Mouse (Mus musculus) CH12.LX (cell line): ENCODE data around the gene Fuz. TPM values are rescaled to one million over a fixed set of nuclear protein-coding genes. Genes with fewer than 3 reads are reported as not detected.

ENCODE experiments used
- DNase-seq: peaks from one replicate; pipeline ENCODE4 v3.0.0-alpha.2; 2013; ENCODE audit errors: extremely low read depth
- H3K27ac ChIP-seq: 2 replicates; pipeline ENCODE4 v1.5.1; 2012; ENCODE audit warnings: low read depth, mild to moderate bottlenecking, control low read depth, moderate library complexity; ENCODE audit not compliant: insufficient read depth
- H3K27me3 ChIP-seq: replicated peaks from 2 replicates; pipeline ENCODE3; 2012; ENCODE audit warnings: inconsistent platforms
- H3K36me3 ChIP-seq, 2 experiments: replicated peaks in 1 of 2; 2 replicates each; pipeline versions ENCODE3 to v1.6.1; 2012; ENCODE audit warnings: inconsistent platforms in 1 of 2, low read length in 1 of 2, mild to moderate bottlenecking in 1 of 2, mixed read lengths in 1 of 2, moderate library complexity in 1 of 2; ENCODE audit not compliant: control insufficient read depth in 1 of 2, insufficient read depth in 1 of 2
- H3K4me1 ChIP-seq, 2 experiments: 2 replicates each; pipeline ENCODE4 v1.6.1; 2012; ENCODE audit warnings: inconsistent platforms in 1 of 2, moderate library complexity in 1 of 2; ENCODE audit not compliant: insufficient read depth in 2 of 2, control insufficient read depth in 1 of 2
- H3K4me2 ChIP-seq: 2 replicates; pipeline ENCODE4 v1.6.1; 2012; ENCODE audit warnings: low read depth, mild to moderate bottlenecking, control low read depth; ENCODE audit not compliant: poor library complexity, insufficient read depth, severe bottlenecking
- H3K4me3 ChIP-seq, 3 experiments: fragments of 150-350 bp in 1 of 3; sonication (generic) in 1 of 3; replicated peaks in 1 of 3; 2 replicates each; pipeline versions ENCODE3 to v1.5.1; 2011 to 2012; ENCODE audit warnings: low read depth in 2 of 3, low read length in 2 of 3, mild to moderate bottlenecking in 2 of 3, moderate library complexity in 2 of 3, control low read depth in 1 of 3, improper control_type of control experiment in 1 of 3, inconsistent platforms in 1 of 3, mixed read lengths in 1 of 3; ENCODE audit not compliant: poor library complexity in 1 of 3
- H3K79me2 ChIP-seq: replicated peaks from 2 replicates; pipeline ENCODE4 v1.6.1; 2012; ENCODE audit warnings: mild to moderate bottlenecking, moderate library complexity; ENCODE audit not compliant: control insufficient read depth, poor library complexity, insufficient read depth, severe bottlenecking; ENCODE audit errors: extremely low read depth
- H3K9ac ChIP-seq: 2 replicates; pipeline ENCODE4 v1.6.1; 2012; ENCODE audit warnings: low read depth, mild to moderate bottlenecking, control low read depth, moderate library complexity; ENCODE audit not compliant: insufficient read depth
- H3K9me3 ChIP-seq: replicated peaks from 2 replicates; pipeline ENCODE3; 2012; ENCODE audit warnings: low read length, inconsistent platforms, mixed read lengths
- BHLHE40 ChIP-seq: IDR thresholded peaks from 2 replicates; pipeline ENCODE4 v1.6.1; 2011; ENCODE audit warnings: mild to moderate bottlenecking, low read depth, low read length, improper control_type of control experiment
- CHD1 ChIP-seq: IDR thresholded peaks from 2 replicates; pipeline ENCODE4 v1.6.1; 2012; ENCODE audit warnings: low read depth, low read length, improper control_type of control experiment, inconsistent platforms
- CTCF ChIP-seq, 2 experiments: IDR thresholded peaks in 1 of 2; conservative IDR thresholded peaks in 1 of 2; 2 replicates each; pipeline ENCODE4 v1.5.1; 2011 to 2012; ENCODE audit warnings: low read depth in 2 of 2, low read length in 2 of 2, improper control_type of control experiment in 1 of 2, inconsistent platforms in 1 of 2, mild to moderate bottlenecking in 1 of 2, moderate library complexity in 1 of 2
- E2F4 ChIP-seq: IDR thresholded peaks from 2 replicates; pipeline ENCODE4 v1.6.1; 2011; ENCODE audit warnings: low read depth, low read length, improper control_type of control experiment; ENCODE audit not compliant: insufficient replicate concordance
- EP300 ChIP-seq: IDR thresholded peaks from 2 replicates; pipeline ENCODE4 v1.6.1; 2011; ENCODE audit warnings: low read length, improper control_type of control experiment
- GABPA ChIP-seq: IDR thresholded peaks from 2 replicates; pipeline ENCODE4 v1.6.1; 2012; ENCODE audit warnings: low read depth, low read length, improper control_type of control experiment, inconsistent platforms; ENCODE audit not compliant: insufficient replicate concordance
- IRF4 ChIP-seq: IDR thresholded peaks from 2 replicates; pipeline ENCODE4 v1.6.1; 2014; ENCODE audit warnings: low read depth, mild to moderate bottlenecking, inconsistent platforms, low read length, improper control_type of control experiment
- JUND ChIP-seq: conservative IDR thresholded peaks from 2 replicates; pipeline ENCODE4 v1.6.1; 2011; ENCODE audit warnings: low read depth, low read length, improper control_type of control experiment
- MAZ ChIP-seq: IDR thresholded peaks from 2 replicates; pipeline ENCODE4 v1.6.1; 2012; ENCODE audit warnings: low read depth, mild to moderate bottlenecking, inconsistent platforms, low read length, improper control_type of control experiment, moderate library complexity
- MYC ChIP-seq: IDR thresholded peaks from 2 replicates; pipeline ENCODE4 v1.6.1; 2011; ENCODE audit warnings: low read depth, mild to moderate bottlenecking, improper control_type of control experiment, low read length
- PAX5 ChIP-seq: IDR thresholded peaks from 2 replicates; pipeline ENCODE4 v1.6.1; 2012; ENCODE audit warnings: low read length, inconsistent platforms, mixed read lengths
- RAD21 ChIP-seq: IDR thresholded peaks from 2 replicates; pipeline ENCODE4 v1.6.1; 2011; ENCODE audit warnings: low read depth, mild to moderate bottlenecking, low read length, improper control_type of control experiment, moderate library complexity
- RCOR1 ChIP-seq: conservative IDR thresholded peaks from 2 replicates; pipeline ENCODE4 v1.6.1; 2012; ENCODE audit warnings: low read depth, mild to moderate bottlenecking, inconsistent platforms, low read length, improper control_type of control experiment
- TCF12 ChIP-seq: IDR thresholded peaks from 2 replicates; pipeline ENCODE4 v1.6.1; 2014; ENCODE audit warnings: low read depth, mild to moderate bottlenecking, inconsistent platforms, low read length, improper control_type of control experiment
- USF1 ChIP-seq: IDR thresholded peaks from 2 replicates; pipeline ENCODE4 v1.6.1; 2014; ENCODE audit warnings: low read depth, mild to moderate bottlenecking, inconsistent platforms, low read length, improper control_type of control experiment
- ZC3H11A ChIP-seq: IDR thresholded peaks from 2 replicates; pipeline ENCODE4 v1.6.1; 2012; ENCODE audit warnings: low read depth, mild to moderate bottlenecking, inconsistent platforms, low read length, improper control_type of control experiment
- ZNF384 ChIP-seq: IDR thresholded peaks from 2 replicates; pipeline ENCODE4 v1.6.1; 2012; ENCODE audit warnings: low read depth, low read length, improper control_type of control experiment, inconsistent platforms
- dilution Hi-C: fragments of 300-500 bp; cut with MboI; formaldehyde crosslinking; loops from 2 replicates; pipeline ENCODE4 v1.14.3; 2020; ENCODE audit warnings: low sequenced_read_pairs; ENCODE audit not compliant: extremely low pct_unique_long_range_greater_than_20kb, extremely low pct_ligation_motif_present
- in situ Hi-C: fragments of 300-500 bp; cut with MboI; formaldehyde crosslinking; loops from 3 replicates; pipeline ENCODE4 v1.14.3; 2019; ENCODE audit warnings: low sequenced_read_pairs, low pct_ligation_motif_present, low pct_unique_long_range_greater_than_20kb, mixed read lengths
- polyA plus RNA-seq: library from polyadenylated mRNA; unstranded; fragments of >175 nt; gene quantifications from 2 replicates; pipeline ENCODE4 v1.2.1, GENCODE M21; 2012; ENCODE audit warnings: low read depth; ENCODE audit not compliant: insufficient read length
- total RNA-seq, 2 experiments: library from RNA; depleted of rRNA; stranded (reverse); fragments of 300-350 nt in 1 of 2; fragments of >200 nt in 1 of 2; gene quantifications; 2 replicates each; pipeline ENCODE4 v1.2.3; 2012 to 2014

Fuz gene
- total and polyA plus RNA-seq, 3 experiments: 16.7 to 17.1 (median 16.9) TPM

DNA sequence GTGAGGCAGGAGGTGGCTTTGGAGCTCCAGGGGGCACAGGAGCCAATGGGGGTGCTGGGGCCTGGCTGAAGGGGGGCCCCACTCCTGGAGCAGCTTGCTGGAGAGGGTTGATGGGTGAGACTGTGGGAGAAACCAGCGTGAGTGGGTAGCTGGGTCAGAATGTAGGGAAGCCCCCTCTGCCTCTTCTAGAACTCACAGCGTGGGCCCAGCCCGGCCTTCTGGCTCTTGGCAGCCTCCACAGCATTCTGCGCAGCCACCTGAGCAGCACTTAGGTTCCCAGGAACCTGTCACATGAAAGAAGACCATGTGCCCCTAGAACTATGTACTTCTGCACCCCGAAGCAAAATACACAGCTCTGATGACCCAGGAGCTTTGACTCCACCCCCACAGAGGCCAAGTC is 11.2 kb upstream of the Fuz start:
- no peak for DNase-seq
- H3K4me1 ChIP-seq: peaks cover 0 to 10% of the 10 kb centered on the region in 2 experiments; a peak in 2 of 4 replicates
- H3K4me3 ChIP-seq: no peak overlapping the region
- H3K9ac ChIP-seq: no peak overlapping the region
- H3K27ac ChIP-seq: no peak overlapping the region
- H3K4me2 ChIP-seq: no peak overlapping the region
- peaks cover 65 to 93% of the 10 kb centered on the region in 2 experiments for H3K36me3 ChIP-seq
- no peaks in the 10 kb centered on the region for H3K9me3 ChIP-seq
- H3K79me2 ChIP-seq: no peaks in the 10 kb centered on the region; the same call in 1 of the 2 replicates
- in situ Hi-C loops: no loop called here
- TF ChIP-seq TCF12 (no peak), MYC (no peak), RCOR1 (no peak), CHD1 (no peak), USF1 (no peak), E2F4 (no peak)
- dilution Hi-C loops: no loop called here
- no peaks in the 10 kb centered on the region for H3K27me3 ChIP-seq

DNA sequence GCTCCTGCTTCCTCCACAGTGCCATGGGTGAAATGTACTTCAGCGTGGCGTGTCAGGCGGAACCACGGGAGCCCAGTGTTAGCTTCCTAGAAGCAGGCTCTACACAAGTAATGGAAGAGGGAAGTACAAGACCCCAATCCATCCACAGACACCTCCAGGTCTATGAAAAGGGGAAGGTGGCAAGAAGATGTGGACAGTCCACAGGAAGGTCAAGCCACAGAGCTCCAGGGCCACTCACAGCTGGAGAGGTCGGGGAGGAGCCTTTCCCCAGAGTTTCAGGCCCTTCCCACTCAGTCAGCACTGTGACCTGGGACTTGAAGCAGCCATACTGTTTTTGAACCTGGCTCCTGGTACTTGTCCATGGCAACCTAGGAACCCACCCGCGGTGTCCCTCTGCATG is 8.9 kb upstream of the Fuz start:
- TF ChIP-seq TCF12 (no peak), EP300 (no peak), JUND (no peak), MAZ (no peak), ZNF384 (no peak), IRF4 (no peak), MYC (no peak), GABPA (no peak), PAX5 (no peak), BHLHE40 (no peak), RAD21 (no peak), ZC3H11A (no peak), CTCF (conservative IDR thresholded peaks at IDR 0.05 in 1 of 2, IDR thresholded peaks at IDR 0.05 in 1 of 2; ENCODE audit: low read depth in 2 of 2, low read length in 2 of 2) (no peak)

More for the DNA sequence above, 8.9 kb upstream of the Fuz start:
- Histone ChIP-seq H3K9ac (no peak overlapping the region), H3K27ac (no peak overlapping the region), H3K36me3 (peaks cover 46 to 83% of the 10 kb centered on the region in 2 experiments), H3K4me1 (peaks cover 10 to 14% of the 10 kb centered on the region in 2 experiments), H3K4me3 (no peak overlapping the region), H3K4me2 (no peak overlapping the region), H3K79me2 (peaks cover 13% of the 10 kb centered on the region), H3K9me3 (no peaks in the 10 kb centered on the region), H3K27me3 (no peaks in the 10 kb centered on the region)
- in situ Hi-C loops: no loop called here
- dilution Hi-C loops: no loop called here
- DNase-seq: no peak
